Mouse (Mus musculus) bone marrow macrophage, adult 2 months (primary cell): ENCODE measurements around the gene A730015C16Rik.

Source experiments
- CTCF ChIP-seq: IDR thresholded peaks from 2 replicates; pipeline ENCODE4 v1.5.1; 2012; ENCODE audit warnings: low read depth, mild to moderate bottlenecking, low read length, moderate library complexity
- POLR2A ChIP-seq: IDR thresholded peaks from 2 replicates; pipeline ENCODE4 v1.6.1; 2012; ENCODE audit warnings: mild to moderate bottlenecking, low read depth, low read length, borderline replicate concordance

DNA sequence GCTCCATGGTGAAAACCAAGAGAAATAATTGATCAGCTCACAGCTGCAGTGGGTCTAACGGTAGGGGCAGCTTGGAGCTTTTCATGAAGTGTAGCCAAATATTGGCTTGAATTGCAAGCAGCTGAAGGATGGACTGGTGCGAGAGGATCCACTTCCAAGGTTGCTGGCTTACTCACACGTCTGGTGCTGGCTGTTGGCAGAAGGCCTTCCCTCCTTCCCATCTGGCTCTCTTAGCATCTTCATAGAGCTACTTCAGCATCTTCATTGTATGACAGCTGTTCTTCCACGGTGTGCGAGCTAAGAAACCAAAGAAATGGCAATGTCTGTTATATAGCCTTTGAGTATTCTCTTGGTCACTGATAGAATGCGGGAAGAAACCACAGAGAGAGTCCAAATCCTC, 42.5 kb upstream of the A730015C16Rik start:
- TF ChIP-seq CTCF = no peak
- TF ChIP-seq POLR2A = no peak
